Mouse (Mus musculus) right cerebral cortex, postnatal 10 days (tissue): Measurements from ENCODE around the gene Gng2.

ENCODE experiments used
- DNase-seq, 2 experiments: peaks; one replicate each; pipeline ENCODE4 v3.0.0; 2021; ENCODE audit warnings: low spot score in 2 of 2

The Gng2 gene

GRCm38 (mm10) chr14:19860281-19860680 lies 117.1 kb downstream of the Gng2 start:
- no peak for DNase-seq

GRCm38 (mm10) chr14:19858808-19859776 lies 118.3 kb downstream of the Gng2 start:
- no peak for DNase-seq

GRCm38 (mm10) chr14:19858279-19858678 lies 119.1 kb downstream of the Gng2 start:
- DNase-seq, result no peak

- DNase-seq, result no peak
Observed at GRCm38 (mm10) chr14:19853471-19853870, 124.0 kb downstream of the Gng2 start.

GRCm38 (mm10) chr14:19839600-19840332 lies 137.7 kb downstream of the Gng2 start:
- peak; percentile 73 to 83 for DNase-seq

- DNase-seq, result no peak
Observed at GRCm38 (mm10) chr14:19836289-19836688, 141.1 kb downstream of the Gng2 start.

- DNase-seq, result peak in 1 of 2 experiments; percentile 52
Observed at GRCm38 (mm10) chr14:19825481-19825880, 151.9 kb downstream of the Gng2 start.

- peak; percentile 94 to 96 for DNase-seq
Observed at GRCm38 (mm10) chr14:19823321-19824142, 153.9 kb downstream of the Gng2 start, which contains the start of gene Rtraf. Gene Rtraf, minus strand, starts transcription at chr14:19823824.
